Mouse (Mus musculus) kidney, adult 2 months (tissue): ENCODE measurements around the gene Tcf25. TPM values are rescaled to one million over a fixed set of nuclear protein-coding genes. Genes with fewer than 3 reads are reported as not detected.

Experiments used
- DNase-seq: peaks from one replicate; pipeline ENCODE4 v3.0.0; 2021
- H3K27ac ChIP-seq: fragments of 200-500 bp; 2 replicates; pipeline ENCODE4 v1.5.1; 2012; ENCODE audit warnings: low read depth, low read length, control low read depth, inconsistent platforms; ENCODE audit not compliant: insufficient read depth
- H3K27me3 ChIP-seq: fragments of 200-500 bp; replicated peaks from 2 replicates; pipeline ENCODE4 v1.6.1; 2012; ENCODE audit warnings: mild to moderate bottlenecking, moderate library complexity, low read length, inconsistent platforms; ENCODE audit not compliant: control insufficient read depth, insufficient read depth
- H3K36me3 ChIP-seq: fragments of 200-500 bp; 2 replicates; pipeline ENCODE4 v1.6.1; 2012; ENCODE audit warnings: mild to moderate bottlenecking, moderate library complexity, low read length, inconsistent platforms; ENCODE audit not compliant: control insufficient read depth, insufficient read depth
- H3K4me1 ChIP-seq: fragments of 200-500 bp; 2 replicates; pipeline ENCODE4 v1.6.1; 2011; ENCODE audit warnings: low read length; ENCODE audit not compliant: control insufficient read depth, insufficient read depth
- H3K4me3 ChIP-seq: fragments of 200-500 bp; 2 replicates; pipeline ENCODE4 v1.5.1; 2011; ENCODE audit warnings: mild to moderate bottlenecking, low read depth, low read length, control low read depth; ENCODE audit not compliant: insufficient read depth
- CTCF ChIP-seq: fragments of 200-500 bp; conservative IDR thresholded peaks from 2 replicates; pipeline ENCODE4 v1.5.1; 2011; ENCODE audit warnings: low read depth, mild to moderate bottlenecking, control low read depth, low read length, moderate library complexity, mixed read lengths; ENCODE audit not compliant: insufficient read depth, insufficient read length
- POLR2A ChIP-seq: fragments of 200-500 bp; IDR thresholded peaks from one replicate; pipeline ENCODE4 v1.6.1; 2011; ENCODE audit warnings: low read depth, low read length, control low read depth
- WGBS: fragments of 180-500 bp; shearing (Covaris S2); methylation state at CpG from one replicate; pipeline ENCODE4 v1.1.7; 2018; 5-methylcytosine and 5-hydroxymethylcytosine counted together
- polyA plus RNA-seq: library from polyadenylated mRNA; depleted of rRNA; stranded (reverse); fragments of >200 nt; gene quantifications from 2 replicates; pipeline ENCODE4 v1.2.3, GENCODE M21; 2012; rRNA removed

The Tcf25 gene
- polyA plus RNA-seq, 1 experiment = 164 TPM

DNA sequence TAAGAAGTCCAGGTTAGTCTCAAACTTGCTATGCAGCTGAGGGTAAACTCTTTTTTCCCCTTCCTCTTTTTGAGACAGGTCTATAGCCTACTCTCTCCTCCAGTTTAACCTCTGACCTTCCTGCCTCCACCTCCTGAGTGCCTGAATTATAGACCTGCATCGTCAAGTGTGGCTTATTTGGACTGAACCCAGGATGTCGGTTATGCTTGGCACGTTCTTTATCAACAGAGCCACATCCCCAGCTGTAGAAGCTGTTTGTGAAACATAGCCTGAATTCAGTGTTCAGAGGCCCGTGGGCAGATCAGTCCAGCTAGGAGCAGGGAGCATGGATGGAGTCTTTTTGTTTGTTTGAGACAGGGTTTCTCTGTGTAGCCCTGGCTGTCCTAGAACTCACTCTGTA, 78.6 kb downstream of the Tcf25 start:
- WGBS = 45% methylated on average over 4 of the region's 4 CpGs
- Histone ChIP-seq H3K27me3 (no peaks in the 10 kb centered on the region), H3K4me1 (no peaks in the 10 kb centered on the region), H3K4me3 (no peak overlapping the region), H3K27ac (no peak overlapping the region), H3K36me3 (peaks cover 5% of the 10 kb centered on the region)
- no peak for DNase-seq
- TF ChIP-seq CTCF (no peak), POLR2A (no peak)

DNA sequence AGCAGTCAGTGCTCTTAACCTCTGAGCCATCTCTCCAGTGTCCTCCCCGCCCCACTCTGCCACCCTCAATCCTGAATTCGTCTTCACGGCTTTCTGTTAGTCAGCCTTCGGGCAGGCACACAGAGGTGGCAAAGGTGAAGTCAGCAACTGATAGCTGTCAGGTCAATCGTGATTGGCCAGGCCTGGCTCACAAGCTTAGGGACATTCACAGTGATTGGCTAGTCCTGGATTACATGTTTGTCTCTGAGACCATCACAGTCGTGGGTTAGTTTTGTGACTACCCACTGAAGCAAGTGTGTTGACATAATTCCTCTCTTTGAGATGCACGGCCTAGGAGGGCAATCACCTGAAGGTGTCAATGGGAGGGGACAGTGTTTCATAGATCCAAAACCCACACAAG, 79.7 kb downstream of the Tcf25 start:
- H3K27me3 ChIP-seq = no peaks in the 10 kb centered on the region
- TF ChIP-seq POLR2A (no peak), CTCF (no peak)
- no peaks in the 10 kb centered on the region for H3K4me1 ChIP-seq
- H3K36me3 ChIP-seq = peaks cover 5% of the 10 kb centered on the region
- no peak for DNase-seq
- WGBS = 77% methylated on average over 7 of the region's 7 CpGs
- H3K4me3 ChIP-seq = no peak overlapping the region
- no peak overlapping the region for H3K27ac ChIP-seq

Other genes with a start within 250 kb of the Tcf25 start
- gene Sult5a1, start 215.4 kb upstream of the Tcf25 start, polyA plus RNA-seq = 10.8 and 11.2 TPM in 2 replicates
- 360 and 388 TPM in 2 replicates for gene Dpep1, start 187.5 kb upstream of the Tcf25 start, polyA plus RNA-seq
- gene Chmp1a, start 161.0 kb upstream of the Tcf25 start, polyA plus RNA-seq = 99.6 and 112 TPM in 2 replicates
- 3.5 and 4.6 TPM in 2 replicates for gene Spata33, start 160.9 kb upstream of the Tcf25 start, polyA plus RNA-seq
- 53.3 and 53.7 TPM in 2 replicates for gene Cdk10, start 148.9 kb upstream of the Tcf25 start, polyA plus RNA-seq
- gene Spata2l, start 137.5 kb upstream of the Tcf25 start, polyA plus RNA-seq = 14.9 and 16.7 TPM in 2 replicates
- gene Zfp276, start 119.6 kb upstream of the Tcf25 start, polyA plus RNA-seq = 22.4 and 29.9 TPM in 2 replicates
- gene Vps9d1, start 119.4 kb upstream of the Tcf25 start, polyA plus RNA-seq = 42.7 and 79.9 TPM in 2 replicates
- gene Fanca, start 55.2 kb upstream of the Tcf25 start, polyA plus RNA-seq = 15.9 and 19.2 TPM in 2 replicates
- gene Spire2, start 41.0 kb upstream of the Tcf25 start, polyA plus RNA-seq = 6.0 and 7.2 TPM in 2 replicates
- not detected in 2 replicates for gene Mc1r, start 33.4 kb downstream of the Tcf25 start, polyA plus RNA-seq
- gene Tubb3, start 37.7 kb downstream of the Tcf25 start, polyA plus RNA-seq = 3.9 and 12.0 TPM in 2 replicates
- gene Def8, start 49.8 kb downstream of the Tcf25 start, polyA plus RNA-seq = 87.1 and 97.6 TPM in 2 replicates
- 36.5 and 38.7 TPM in 2 replicates for gene Afg3l1, start 104.2 kb downstream of the Tcf25 start, polyA plus RNA-seq
- gene Dbndd1, start 141.7 kb downstream of the Tcf25 start, polyA plus RNA-seq = 0.05 and 0.19 TPM in 2 replicates
- gene Gas8, start 145.1 kb downstream of the Tcf25 start, polyA plus RNA-seq = 8.4 and 9.3 TPM in 2 replicates